Mouse (Mus musculus) brain, embryonic 14.5 days (tissue): Measurements from ENCODE around the gene Tmem269.

Experiments used
- CTCF ChIP-seq: fragments of 200-500 bp; IDR thresholded peaks from 2 replicates; pipeline ENCODE4 v1.5.1; 2012; ENCODE audit warnings: inconsistent platforms, mild to moderate bottlenecking, moderate library complexity, borderline replicate concordance; ENCODE audit not compliant: insufficient read depth, insufficient read length; ENCODE audit errors: extremely low read depth
- POLR2A ChIP-seq: fragments of 200-500 bp; IDR thresholded peaks from 2 replicates; pipeline ENCODE4 v1.6.1; 2012; ENCODE audit warnings: mild to moderate bottlenecking, inconsistent platforms, borderline replicate concordance; ENCODE audit not compliant: poor library complexity, insufficient read depth, insufficient read length, severe bottlenecking; ENCODE audit errors: extremely low read depth

GRCm38 (mm10) chr4:119238661-119239060 is 20.6 kb upstream of the Tmem269 start:
- no peak for TF ChIP-seq CTCF
- TF ChIP-seq POLR2A = no peak
